Mouse (Mus musculus) yolk sac, embryonic 10.5 days (tissue): ENCODE results near the gene Rc3h1.
"Not testable (repeated sequence)": the region's sequence is repeated elsewhere in the genome, so short reads cannot be mapped to it uniquely, and the experiment has no call there.

Experiments
- DNase-seq: peaks from one replicate; pipeline ENCODE4 v3.0.0-alpha.2; 2017; ENCODE audit warnings: low spot score

The Rc3h1 gene

DNA sequence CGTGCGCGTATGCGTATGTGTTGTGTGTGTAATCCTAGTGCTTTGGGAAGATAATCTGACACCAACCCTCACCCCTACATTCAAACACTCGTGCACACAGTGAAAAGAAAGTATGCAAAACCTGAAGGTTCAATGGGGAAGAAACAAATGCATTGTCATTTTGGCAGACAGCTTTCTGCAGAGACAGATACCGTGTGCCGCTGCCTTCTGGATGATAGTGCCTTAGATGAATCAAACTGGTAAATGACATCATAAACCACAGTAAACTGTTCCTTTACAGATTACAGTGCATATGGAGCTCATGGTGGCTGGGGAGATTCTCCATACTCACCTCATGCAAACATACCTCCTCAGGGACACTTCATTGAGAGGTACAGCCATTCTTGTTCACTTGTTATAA, 57.0 kb downstream of the Rc3h1 start:
- no peak for DNase-seq

- DNase-seq: no peak
Observed at GRCm38 (mm10) chr1:160967268-160967667, 61.0 kb downstream of the Rc3h1 start.

DNA sequence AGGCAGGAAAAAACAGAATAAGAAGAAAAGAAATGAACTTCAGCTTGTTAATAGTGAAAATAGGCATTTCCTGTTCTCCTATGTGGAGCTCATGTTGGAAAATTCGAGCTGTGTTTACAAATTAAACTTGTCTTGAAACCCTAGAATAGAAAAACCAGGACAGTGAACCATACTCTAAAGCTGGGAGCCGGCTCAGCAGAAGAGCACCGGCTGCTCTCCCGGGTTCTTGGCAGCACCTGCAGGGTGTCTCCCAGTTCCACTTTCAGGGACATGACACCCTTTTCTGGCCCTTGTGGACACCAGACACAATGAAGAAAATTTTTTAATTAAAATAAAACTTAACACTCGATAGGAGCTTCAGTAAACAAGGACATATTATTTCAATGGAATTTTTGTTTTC, 62.4 kb downstream of the Rc3h1 start:
- no peak for DNase-seq

GRCm38 (mm10) chr1:160978071-160978735, 72.0 kb downstream of the Rc3h1 start, which contains the start of gene Serpinc1:
Gene Serpinc1, plus strand, starts transcription at chr1:160978585.
- no peak for DNase-seq

- DNase-seq: no peak
Observed at GRCm38 (mm10) chr1:160980021-160980420, 73.8 kb downstream of the Rc3h1 start.

- peak; percentile 41 for DNase-seq
Observed at GRCm38 (mm10) chr1:160980537-160981234, 74.5 kb downstream of the Rc3h1 start.

GRCm38 (mm10) chr1:160981337-160981736, 75.1 kb downstream of the Rc3h1 start:
- DNase-seq: no peak

DNA sequence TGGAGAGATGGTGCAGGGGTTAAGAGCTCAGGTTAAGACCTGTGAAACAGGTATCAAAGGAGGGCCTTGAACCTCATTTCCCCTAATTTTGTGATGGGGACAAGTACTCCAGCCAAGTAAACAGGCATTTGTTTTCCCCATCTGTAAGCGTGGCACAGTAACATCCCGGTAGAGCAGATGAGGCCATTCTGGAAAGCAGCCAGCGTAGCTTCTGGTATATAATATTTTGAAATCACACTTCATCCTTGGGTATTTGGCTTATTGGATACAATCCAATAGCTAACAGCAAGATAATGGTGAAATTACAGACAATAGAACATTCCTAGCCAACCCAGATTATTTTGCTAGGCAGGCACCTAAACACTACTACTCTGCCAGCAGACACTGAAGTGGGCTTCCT, 76.7 kb downstream of the Rc3h1 start:
- DNase-seq: no peak

DNA sequence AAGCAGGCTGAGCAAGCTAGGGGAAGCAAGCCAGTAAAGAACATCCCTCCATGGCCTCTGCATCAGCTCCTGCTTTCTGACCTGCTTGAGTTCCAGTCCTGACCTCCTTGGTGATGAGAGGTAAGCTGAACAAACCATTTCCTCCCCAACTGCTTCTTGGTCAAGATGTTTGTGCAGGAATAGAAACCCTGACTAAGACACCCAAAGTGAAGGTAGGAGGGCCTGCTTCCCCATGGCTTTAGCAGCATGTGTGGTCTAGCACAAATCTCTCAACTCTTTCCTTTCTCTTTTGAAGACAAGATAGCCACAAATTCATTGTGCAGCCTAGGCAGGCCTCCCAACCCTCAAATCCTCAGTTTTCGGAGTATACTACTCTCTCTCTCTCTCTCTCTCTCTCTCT, 78.5 kb downstream of the Rc3h1 start:
- not testable (repeated sequence) for DNase-seq

- no peak for DNase-seq
Observed at GRCm38 (mm10) chr1:160985477-160985876, 79.3 kb downstream of the Rc3h1 start.

DNA sequence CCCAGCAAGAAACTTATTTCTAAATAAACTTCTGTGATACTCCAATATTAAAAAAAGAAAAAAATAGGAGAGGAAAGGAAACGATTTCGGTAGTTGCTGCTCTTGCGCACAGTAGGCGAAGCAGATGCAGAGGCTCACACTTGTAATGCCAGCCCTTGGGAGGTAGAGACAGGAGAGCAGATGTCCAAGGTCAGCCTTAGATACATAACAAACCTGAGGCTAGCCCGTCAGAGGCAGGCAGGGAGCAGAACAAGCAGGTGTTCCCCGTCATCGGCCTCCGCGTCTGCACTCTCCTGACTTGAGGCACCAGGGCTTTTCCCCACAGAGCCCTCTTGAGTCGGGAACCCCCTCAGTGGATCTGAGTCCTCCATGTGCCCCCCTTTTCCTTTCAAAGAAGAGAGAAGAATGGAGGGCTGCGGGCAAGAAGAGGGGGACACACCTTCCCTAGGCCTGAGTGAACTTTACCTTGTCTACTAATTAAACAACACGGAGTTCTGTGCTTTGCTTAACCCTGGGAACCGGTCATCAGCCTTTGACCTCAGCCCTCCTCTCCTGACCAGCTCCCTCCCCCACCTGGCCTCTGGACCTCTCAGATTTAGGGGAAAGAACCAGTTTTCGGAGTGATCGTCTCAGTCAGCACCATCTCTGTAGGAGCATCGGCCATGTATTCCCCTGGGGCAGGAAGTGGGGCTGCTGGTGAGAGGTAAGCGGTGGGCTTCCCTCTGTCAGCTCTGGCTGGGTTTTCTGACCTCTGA, 80.8 kb downstream of the Rc3h1 start:
- peak; percentile 81 for DNase-seq

GRCm38 (mm10) chr1:160989395-160989794, 83.2 kb downstream of the Rc3h1 start:
- no peak for DNase-seq

DNA sequence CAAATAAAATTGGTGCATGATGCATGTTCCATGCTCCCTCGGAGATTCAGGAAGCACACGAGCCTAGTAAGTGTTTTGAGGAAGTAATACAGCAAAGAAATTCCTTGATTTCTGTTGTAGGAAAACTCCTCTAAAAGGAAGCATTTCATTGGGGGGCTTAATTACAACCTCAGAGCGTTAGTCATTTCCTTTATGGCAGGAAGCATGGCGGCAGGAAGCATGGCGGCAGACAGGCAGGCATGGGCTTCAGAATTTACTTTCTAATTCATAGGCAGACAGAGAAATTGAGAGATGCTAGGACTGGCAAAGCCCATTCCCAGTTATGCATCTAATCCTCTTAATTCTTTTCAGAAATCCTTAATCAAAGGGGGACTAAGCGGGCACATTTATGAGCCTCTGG, 87.6 kb downstream of the Rc3h1 start:
- no peak for DNase-seq

DNA sequence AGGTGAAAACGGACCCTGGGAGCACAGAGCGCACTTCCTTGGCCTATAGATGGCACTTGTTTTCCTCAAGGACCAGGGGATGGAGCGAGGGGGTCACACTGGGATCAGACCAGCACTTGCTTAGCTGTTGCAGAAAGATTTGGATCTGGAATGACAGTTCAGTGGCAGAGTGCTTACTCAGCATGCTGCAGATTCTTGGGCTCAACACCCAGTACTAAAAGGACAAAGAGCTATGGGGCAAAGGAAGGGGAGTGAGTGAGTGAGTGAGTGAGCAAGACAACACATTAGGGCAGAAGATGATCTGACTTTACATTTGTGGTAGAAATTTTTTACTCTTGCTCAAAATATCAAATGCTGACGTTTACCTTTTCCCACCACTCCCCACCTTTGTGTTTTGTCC, 98.7 kb downstream of the Rc3h1 start:
- DNase-seq: no peak

- no peak for DNase-seq
Observed at GRCm38 (mm10) chr1:161005526-161005925, 99.3 kb downstream of the Rc3h1 start.

DNA sequence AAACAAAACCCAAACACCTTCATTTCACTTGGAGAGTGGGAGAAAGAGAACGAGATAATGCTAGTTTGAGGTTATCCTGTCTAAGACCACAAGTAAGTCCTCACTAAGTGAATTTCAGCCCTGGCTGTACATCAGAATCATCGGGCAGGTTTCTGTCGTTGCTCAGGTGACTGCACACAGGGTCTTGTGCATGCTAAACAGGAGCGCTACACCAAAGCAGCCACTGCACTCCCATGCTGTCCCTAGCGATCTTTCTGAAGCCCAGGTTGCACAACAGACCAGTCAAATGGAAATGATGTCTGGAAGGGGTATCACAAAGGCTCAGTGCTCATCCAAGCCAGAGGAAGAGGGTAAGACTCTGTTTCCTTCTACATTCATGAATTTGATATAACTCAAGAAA, 100.3 kb downstream of the Rc3h1 start:
- DNase-seq: no peak

DNA sequence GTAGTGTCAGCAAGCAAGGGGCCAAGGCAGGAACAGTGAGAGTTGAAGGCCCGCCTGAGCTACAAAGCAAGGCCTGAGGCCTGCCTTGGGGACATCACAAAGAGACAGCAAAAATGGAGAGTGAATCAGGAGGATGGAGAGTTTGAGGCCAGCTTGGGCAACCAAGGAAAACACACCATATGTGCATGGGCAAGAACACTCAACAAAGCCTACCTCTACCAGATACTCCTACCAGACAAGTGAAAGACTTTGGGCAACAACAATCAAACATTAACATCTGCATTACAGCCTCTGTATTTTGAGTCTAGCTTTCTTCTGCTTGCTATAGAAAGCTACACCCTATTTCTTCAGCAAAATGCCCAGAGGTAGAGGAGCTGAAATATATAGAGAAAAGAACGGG, 101.8 kb downstream of the Rc3h1 start:
- no peak for DNase-seq

DNA sequence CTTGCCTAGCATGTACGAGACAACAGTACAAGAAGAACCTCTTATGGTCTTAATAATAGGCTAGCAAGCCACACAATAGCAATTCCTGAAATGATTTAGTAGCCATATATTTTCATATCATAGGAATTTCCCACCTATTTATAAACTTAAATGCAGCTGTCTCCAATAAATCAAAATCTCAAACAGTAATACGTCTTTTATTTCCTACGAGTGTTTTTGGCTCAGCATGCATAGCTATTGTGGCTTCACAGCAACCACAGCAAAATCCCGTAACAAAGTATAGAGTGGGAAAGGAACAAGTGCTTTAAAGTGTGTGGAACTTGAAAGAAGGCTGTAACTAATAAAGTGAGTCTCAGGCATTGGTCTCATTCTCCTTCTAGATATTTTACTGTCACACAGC, 104.2 kb downstream of the Rc3h1 start:
- no peak for DNase-seq

- DNase-seq: no peak
Observed at GRCm38 (mm10) chr1:161016378-161016777, 110.2 kb downstream of the Rc3h1 start.

DNA sequence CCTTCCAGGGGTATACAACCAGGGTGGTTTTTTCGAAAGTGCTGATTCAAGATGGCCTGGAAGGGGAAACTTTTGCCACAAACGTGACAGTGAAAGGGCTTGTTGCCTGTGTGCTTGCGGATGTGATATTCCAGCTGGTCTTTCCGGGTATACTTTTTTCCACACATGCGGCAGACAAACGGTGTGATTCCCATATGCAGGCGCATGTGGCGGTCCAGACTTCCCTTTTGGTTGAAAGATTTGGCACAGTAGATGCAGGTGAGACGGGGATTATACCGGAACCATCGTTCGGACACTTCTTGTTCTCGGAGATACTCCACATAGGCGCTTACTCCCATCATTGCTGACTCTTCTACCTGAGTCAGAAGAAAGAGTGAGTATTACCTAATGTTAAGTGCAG, 113.8 kb downstream of the Rc3h1 start:
- no peak for DNase-seq
